Mouse (Mus musculus) left cerebral cortex, adult 8-10 months (tissue): ENCODE results near the gene Smpx. TPM values are rescaled to one million over a fixed set of nuclear protein-coding genes. Genes with fewer than 3 reads are reported as not detected.

Experiments used
- DNase-seq, 2 experiments: peaks; one replicate each; pipeline ENCODE4 v3.0.0; 2022; ENCODE audit warnings: low spot score in 2 of 2
- total RNA-seq, 4 experiments: library from RNA; stranded (reverse); gene quantifications; 2 replicates each; pipeline ENCODE4 v1.2.4; 2022

The Smpx gene
- not detected for total RNA-seq

GRCm38 (mm10) chrX:157698862-157699261 is at the start of gene Smpx:
TSS of gene Smpx (plus strand) at chrX:157698910.
- no peak for DNase-seq

GRCm38 (mm10) chrX:157655047-157655446 is 43.7 kb upstream of the Smpx start:
- DNase-seq, result no peak

- no peak for DNase-seq
Measured at GRCm38 (mm10) chrX:157657356-157657755, 41.4 kb upstream of the Smpx start.

- DNase-seq, result no peak
Measured at GRCm38 (mm10) chrX:157671820-157672219, 26.9 kb upstream of the Smpx start.

- no peak for DNase-seq
Measured at GRCm38 (mm10) chrX:157674667-157675350, 23.9 kb upstream of the Smpx start.

- no peak for DNase-seq
Measured at GRCm38 (mm10) chrX:157691186-157691585, 7.5 kb upstream of the Smpx start.

GRCm38 (mm10) chrX:157697591-157698135 is 1.0 kb upstream of the Smpx start:
- no peak for DNase-seq

GRCm38 (mm10) chrX:157707236-157707635 is 8.5 kb downstream of the Smpx start:
- DNase-seq, result no peak

GRCm38 (mm10) chrX:157708616-157709280 is 10.0 kb downstream of the Smpx start:
- DNase-seq, result no peak

GRCm38 (mm10) chrX:157719907-157720306 is 21.2 kb downstream of the Smpx start:
- no peak for DNase-seq

GRCm38 (mm10) chrX:157730622-157731341 is 32.1 kb downstream of the Smpx start:
- peak; percentile 13 to 49 for DNase-seq

- peak; percentile 18 to 36 for DNase-seq
Measured at GRCm38 (mm10) chrX:157731658-157732314, 33.1 kb downstream of the Smpx start.

GRCm38 (mm10) chrX:157732346-157732745 is 33.6 kb downstream of the Smpx start:
- no peak for DNase-seq

GRCm38 (mm10) chrX:157733836-157734235 is 35.1 kb downstream of the Smpx start:
- DNase-seq, result no peak

- DNase-seq, result no peak
Measured at GRCm38 (mm10) chrX:157734341-157734740, 35.6 kb downstream of the Smpx start.

- DNase-seq, result no peak
Measured at GRCm38 (mm10) chrX:157747815-157748544, 49.3 kb downstream of the Smpx start.

- no peak for DNase-seq
Measured at GRCm38 (mm10) chrX:157754559-157754958, 55.8 kb downstream of the Smpx start.

- DNase-seq, result no peak
Measured at GRCm38 (mm10) chrX:157762542-157762941, 63.8 kb downstream of the Smpx start.

- no peak for DNase-seq
Measured at GRCm38 (mm10) chrX:157801669-157802068, 103.0 kb downstream of the Smpx start.
